Mouse (Mus musculus) lung, embryonic 14.5 days (tissue): Measurements from ENCODE around the gene Gm28048. TPM values are rescaled to one million over a fixed set of nuclear protein-coding genes. Genes with fewer than 3 reads are reported as not detected.

ENCODE experiments used
- ATAC-seq: fragments of 200-750 bp; cut with Nextera tagmentation; 2 replicates; pipeline ENCODE4 v1.8.0; 2017; ENCODE audit warnings: mild to moderate bottlenecking, moderate TSS enrichment, moderate library complexity; ENCODE audit not compliant: insufficient read depth
- DNase-seq: peaks from one replicate; pipeline ENCODE4 v3.0.0-alpha.2; 2015
- H3K27ac ChIP-seq: fragments of 300-500 bp; sonication (generic); 2 replicates; pipeline ENCODE4 v1.5.1; 2014; ENCODE audit warnings: low read depth, mild to moderate bottlenecking, moderate library complexity
- H3K27me3 ChIP-seq: fragments of 300-500 bp; sonication (generic); 2 replicates; pipeline ENCODE4 v1.6.1; 2014; ENCODE audit warnings: low read length, control low read depth; ENCODE audit not compliant: insufficient read depth
- H3K36me3 ChIP-seq: fragments of 300-500 bp; sonication (generic); 2 replicates; pipeline ENCODE4 v1.6.1; 2014; ENCODE audit warnings: control low read depth; ENCODE audit not compliant: insufficient read depth
- H3K4me1 ChIP-seq: fragments of 300-500 bp; sonication (generic); 2 replicates; pipeline ENCODE4 v1.6.1; 2014; ENCODE audit warnings: antibody characterized with exemption, control low read depth; ENCODE audit not compliant: insufficient read depth
- H3K4me2 ChIP-seq: fragments of 300-500 bp; sonication (generic); 2 replicates; pipeline ENCODE4 v1.6.1; 2014; ENCODE audit warnings: mild to moderate bottlenecking
- H3K4me3 ChIP-seq: fragments of 300-500 bp; sonication (generic); 2 replicates; pipeline ENCODE4 v1.5.1; 2014; ENCODE audit warnings: low read depth, low read length
- H3K9ac ChIP-seq: fragments of 300-500 bp; sonication (generic); 2 replicates; pipeline ENCODE4 v1.6.1; 2014
- H3K9me3 ChIP-seq: fragments of 300-500 bp; sonication (generic); 2 replicates; pipeline ENCODE4 v1.6.1; 2016; ENCODE audit warnings: low read depth, low read length, control low read depth
- CTCF ChIP-seq: IDR thresholded peaks from 2 replicates; pipeline ENCODE4 v1.5.1; 2016; ENCODE audit warnings: antibody characterized with exemption, low read depth
- WGBS: fragments of 180-500 bp; shearing (Covaris S2); extraction: QIAGEN DNeasy Blood & Tissue Kit; methylation state at CpG from one replicate; pipeline ENCODE4 v1.1.7; 2014; 5-methylcytosine and 5-hydroxymethylcytosine counted together
- polyA plus RNA-seq: library from polyadenylated mRNA; unstranded; fragments of >200 nt; fragmentation: Nextera tagmentation; extraction: Ambion mirVana; gene quantifications from 2 replicates; pipeline ENCODE4 v1.2.1, GENCODE M21; 2014

Gene Gm28048
- polyA plus RNA-seq, 1 experiment from 2014 or later = 15.3 TPM

DNA sequence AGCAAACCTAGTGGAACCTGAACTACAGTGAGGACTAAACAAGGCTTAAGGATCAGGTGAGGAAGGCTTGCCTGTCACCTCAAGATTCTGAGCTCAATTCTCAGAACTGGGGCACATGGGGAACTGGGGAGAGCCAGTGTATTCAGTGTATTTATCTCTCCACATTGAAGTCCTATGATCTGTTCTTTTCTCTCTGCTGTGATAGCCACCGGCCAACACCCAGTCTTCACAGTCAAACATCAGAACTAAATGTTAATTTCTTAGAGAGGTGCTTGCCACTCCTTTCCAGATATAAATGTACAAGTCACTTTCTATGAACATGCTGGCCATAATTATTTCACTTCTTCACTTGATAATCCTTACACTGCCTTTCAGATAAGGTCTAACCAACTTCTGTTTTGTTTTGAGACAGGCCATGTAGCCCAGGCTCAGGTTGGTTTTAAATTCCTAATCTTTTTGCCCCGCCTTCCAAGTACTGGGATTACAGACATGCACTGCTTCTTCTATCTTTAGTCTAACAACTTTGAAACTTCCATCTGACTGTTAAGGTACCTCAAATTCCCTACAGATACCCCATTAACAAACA is 50.5 kb downstream of the Gm28048 start:
- H3K9me3 ChIP-seq = no peaks in the 10 kb centered on the region
- H3K4me2 ChIP-seq = no peak overlapping the region
- no peak overlapping the region for H3K27ac ChIP-seq
- H3K4me1 ChIP-seq = no peaks in the 10 kb centered on the region
- no peaks in the 10 kb centered on the region for H3K27me3 ChIP-seq
- DNase-seq (no peak), ATAC-seq (no peak)
- no peak overlapping the region for H3K4me3 ChIP-seq
- no peak for TF ChIP-seq CTCF
- no peaks in the 10 kb centered on the region for H3K36me3 ChIP-seq
- H3K9ac ChIP-seq = no peak overlapping the region
- WGBS = 88% methylated on average over 2 of the region's 2 CpGs

DNA sequence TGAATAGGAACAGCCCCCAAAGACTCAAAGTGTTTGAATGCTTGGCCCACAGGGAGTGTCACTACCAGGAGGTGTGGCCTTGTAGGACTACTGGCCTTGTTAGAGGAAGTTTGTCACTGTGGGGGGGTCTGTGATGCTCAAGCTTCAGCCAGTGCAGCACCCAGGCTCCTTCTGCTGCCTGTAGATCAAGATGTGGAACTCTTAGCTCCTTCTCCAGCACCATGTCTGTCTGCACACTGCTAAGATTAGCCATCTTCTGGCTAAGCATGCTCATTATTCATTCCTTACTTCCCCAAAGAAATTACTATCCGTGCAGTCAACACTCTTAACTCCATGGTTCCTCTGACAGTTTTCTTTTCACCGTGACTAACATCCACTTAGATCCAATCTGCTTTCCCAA is 51.8 kb downstream of the Gm28048 start:
- H3K4me3 ChIP-seq = no peak overlapping the region
- H3K9ac ChIP-seq = no peak overlapping the region
- 67% methylated on average over 2 of the region's 2 CpGs for WGBS
- no peak overlapping the region for H3K27ac ChIP-seq
- no peaks in the 10 kb centered on the region for H3K9me3 ChIP-seq
- DNase-seq = no peak
- H3K4me2 ChIP-seq = no peak overlapping the region
- TF ChIP-seq CTCF = no peak
- no peaks in the 10 kb centered on the region for H3K36me3 ChIP-seq
- no peaks in the 10 kb centered on the region for H3K4me1 ChIP-seq
- no peaks in the 10 kb centered on the region for H3K27me3 ChIP-seq
- no peak for ATAC-seq

DNA sequence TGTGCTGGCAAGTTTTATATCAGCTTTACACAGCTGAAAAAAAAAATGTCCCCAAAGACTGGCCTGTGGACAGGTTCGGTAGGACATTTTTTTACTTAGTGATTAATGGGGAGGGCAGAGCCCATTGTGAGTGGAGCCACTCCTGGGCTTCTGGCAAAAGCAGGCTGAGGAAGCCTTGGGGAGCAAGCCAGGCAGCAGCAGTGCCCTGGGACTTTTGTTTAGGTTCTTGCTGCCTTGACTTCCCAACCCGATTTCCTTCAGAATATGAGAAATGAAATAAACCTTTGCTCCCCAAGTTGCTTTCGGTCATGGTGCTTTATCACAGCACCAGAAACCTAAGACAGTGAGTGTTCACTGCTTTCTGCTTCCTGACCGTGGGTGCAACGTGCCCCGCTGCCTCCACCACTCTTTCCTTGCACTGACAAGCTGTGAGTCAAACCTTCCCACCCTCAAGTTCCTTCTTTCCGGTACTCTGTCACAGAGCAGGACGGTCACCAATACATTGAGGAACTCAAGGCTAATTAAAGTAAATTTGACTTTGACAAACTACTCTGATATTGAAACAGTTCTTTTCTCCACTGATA is 53.2 kb downstream of the Gm28048 start:
- no peaks in the 10 kb centered on the region for H3K27me3 ChIP-seq
- DNase-seq (no peak), ATAC-seq (no peak)
- no peak for TF ChIP-seq CTCF
- no peak overlapping the region for H3K9ac ChIP-seq
- H3K4me2 ChIP-seq = no peak overlapping the region
- no peaks in the 10 kb centered on the region for H3K9me3 ChIP-seq
- no peaks in the 10 kb centered on the region for H3K4me1 ChIP-seq
- no peak overlapping the region for H3K4me3 ChIP-seq
- H3K36me3 ChIP-seq = no peaks in the 10 kb centered on the region
- 70% methylated on average over 8 of the region's 8 CpGs for WGBS
- no peak overlapping the region for H3K27ac ChIP-seq

DNA sequence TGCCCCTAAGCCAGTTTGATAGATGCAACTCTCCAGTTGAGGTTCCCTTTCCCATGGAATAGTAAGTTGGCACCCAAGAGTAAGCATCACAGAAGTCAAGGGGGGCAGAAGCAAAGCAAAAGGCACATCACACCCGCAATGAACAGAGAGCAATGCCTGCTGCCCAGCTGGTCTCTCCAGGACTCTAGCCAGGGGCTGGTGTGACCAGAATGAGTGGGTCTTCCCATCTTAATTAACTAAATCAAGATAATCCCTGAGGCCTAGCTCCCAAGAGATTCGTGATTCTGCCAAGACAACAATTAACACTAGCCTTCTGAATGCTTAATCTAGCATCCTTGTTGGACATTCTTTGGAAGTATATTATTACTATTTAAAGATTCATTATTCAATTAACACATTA is 58.3 kb downstream of the Gm28048 start:
- H3K4me1 ChIP-seq = no peaks in the 10 kb centered on the region
- WGBS = 76% methylated on average over 2 of the region's 2 CpGs
- no peaks in the 10 kb centered on the region for H3K36me3 ChIP-seq
- no peak overlapping the region for H3K9ac ChIP-seq
- H3K27me3 ChIP-seq = no peaks in the 10 kb centered on the region
- DNase-seq (no peak), ATAC-seq (no peak)
- H3K4me3 ChIP-seq = no peak overlapping the region
- no peak overlapping the region for H3K27ac ChIP-seq
- no peaks in the 10 kb centered on the region for H3K9me3 ChIP-seq
- no peak overlapping the region for H3K4me2 ChIP-seq
- TF ChIP-seq CTCF = no peak

DNA sequence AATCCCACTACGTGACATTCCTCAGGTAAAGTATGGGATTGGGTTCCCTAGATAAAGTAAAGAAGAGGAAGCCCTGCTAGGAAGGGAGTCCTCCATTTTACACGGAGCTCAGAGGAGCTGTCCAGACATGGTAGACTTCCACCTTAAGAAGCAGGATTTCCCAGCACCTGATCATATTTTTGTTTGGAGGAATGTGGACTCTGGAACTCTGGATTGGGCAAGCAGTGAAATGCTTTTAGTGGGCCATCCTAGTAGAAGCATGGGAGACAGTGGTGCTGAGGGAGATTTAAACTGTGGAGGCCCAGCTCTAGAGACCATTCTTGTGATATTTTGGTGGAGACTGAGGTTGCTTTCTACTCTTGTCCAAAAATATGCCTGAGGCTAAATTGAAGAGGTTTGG is 59.3 kb downstream of the Gm28048 start:
- 73% methylated on average over 2 of the region's 2 CpGs for WGBS
- no peak for TF ChIP-seq CTCF
- DNase-seq (no peak), ATAC-seq (no peak)
- H3K27ac ChIP-seq = no peak overlapping the region
- H3K9me3 ChIP-seq = no peaks in the 10 kb centered on the region
- no peak overlapping the region for H3K4me3 ChIP-seq
- no peaks in the 10 kb centered on the region for H3K27me3 ChIP-seq
- no peaks in the 10 kb centered on the region for H3K4me1 ChIP-seq
- H3K9ac ChIP-seq = no peak overlapping the region
- H3K36me3 ChIP-seq = no peaks in the 10 kb centered on the region
- H3K4me2 ChIP-seq = no peak overlapping the region

DNA sequence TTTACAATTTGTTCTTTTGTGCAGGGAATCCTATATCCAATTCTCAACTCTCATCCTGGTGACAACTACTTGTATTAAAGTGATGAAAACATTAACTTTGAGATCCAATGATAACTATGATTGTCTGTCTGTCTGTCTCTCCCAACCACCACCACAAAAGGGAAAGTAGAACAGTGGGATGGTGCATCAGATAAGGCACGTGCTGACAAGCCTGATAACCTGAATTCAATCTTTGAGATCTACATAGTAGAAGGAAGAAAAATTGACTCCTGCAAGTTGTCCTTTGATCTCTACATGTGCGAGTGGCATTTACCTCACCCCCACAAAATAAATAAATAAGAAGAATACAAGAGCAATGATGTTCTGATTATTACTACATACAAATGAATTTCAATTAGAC is 62.6 kb downstream of the Gm28048 start:
- TF ChIP-seq CTCF = no peak
- H3K36me3 ChIP-seq = no peaks in the 10 kb centered on the region
- H3K27me3 ChIP-seq = no peaks in the 10 kb centered on the region
- DNase-seq (no peak), ATAC-seq (no peak)
- H3K27ac ChIP-seq = no peak overlapping the region
- 55% methylated on average over 2 of the region's 2 CpGs for WGBS
- H3K4me1 ChIP-seq = no peaks in the 10 kb centered on the region
- H3K9me3 ChIP-seq = no peaks in the 10 kb centered on the region
- H3K4me2 ChIP-seq = no peak overlapping the region
- H3K9ac ChIP-seq = no peak overlapping the region
- H3K4me3 ChIP-seq = no peak overlapping the region

DNA sequence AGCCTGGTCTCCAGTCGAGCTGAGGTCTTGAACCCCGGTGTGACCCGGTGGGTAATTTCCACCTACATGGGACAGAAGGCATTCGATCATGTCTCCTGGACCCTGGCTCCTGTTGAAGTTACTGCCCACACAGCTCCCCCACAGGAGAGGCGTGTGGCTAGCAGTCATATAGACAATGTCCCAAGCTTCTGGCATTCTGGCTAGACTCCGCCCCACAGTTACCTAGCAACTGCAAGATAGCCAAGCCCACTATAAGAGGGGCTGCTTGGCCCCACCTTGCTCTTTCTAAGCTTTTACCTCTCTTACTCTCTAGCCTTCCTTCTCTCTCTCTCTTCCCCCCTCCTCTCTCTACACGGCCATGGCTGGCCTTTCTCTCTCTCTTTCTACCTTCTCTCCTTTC is 64.1 kb downstream of the Gm28048 start:
- 85% methylated on average over 7 of the region's 7 CpGs for WGBS
- ATAC-seq (no peak), DNase-seq (no peak)
- H3K4me3 ChIP-seq = no peak overlapping the region
- no peak overlapping the region for H3K4me2 ChIP-seq
- no peak overlapping the region for H3K27ac ChIP-seq
- H3K36me3 ChIP-seq = no peaks in the 10 kb centered on the region
- no peaks in the 10 kb centered on the region for H3K9me3 ChIP-seq
- no peak for TF ChIP-seq CTCF
- H3K9ac ChIP-seq = no peak overlapping the region
- H3K4me1 ChIP-seq = no peaks in the 10 kb centered on the region
- no peaks in the 10 kb centered on the region for H3K27me3 ChIP-seq
